Mouse (Mus musculus): Measurements from ENCODE around the gene Dock9.

DNA sequence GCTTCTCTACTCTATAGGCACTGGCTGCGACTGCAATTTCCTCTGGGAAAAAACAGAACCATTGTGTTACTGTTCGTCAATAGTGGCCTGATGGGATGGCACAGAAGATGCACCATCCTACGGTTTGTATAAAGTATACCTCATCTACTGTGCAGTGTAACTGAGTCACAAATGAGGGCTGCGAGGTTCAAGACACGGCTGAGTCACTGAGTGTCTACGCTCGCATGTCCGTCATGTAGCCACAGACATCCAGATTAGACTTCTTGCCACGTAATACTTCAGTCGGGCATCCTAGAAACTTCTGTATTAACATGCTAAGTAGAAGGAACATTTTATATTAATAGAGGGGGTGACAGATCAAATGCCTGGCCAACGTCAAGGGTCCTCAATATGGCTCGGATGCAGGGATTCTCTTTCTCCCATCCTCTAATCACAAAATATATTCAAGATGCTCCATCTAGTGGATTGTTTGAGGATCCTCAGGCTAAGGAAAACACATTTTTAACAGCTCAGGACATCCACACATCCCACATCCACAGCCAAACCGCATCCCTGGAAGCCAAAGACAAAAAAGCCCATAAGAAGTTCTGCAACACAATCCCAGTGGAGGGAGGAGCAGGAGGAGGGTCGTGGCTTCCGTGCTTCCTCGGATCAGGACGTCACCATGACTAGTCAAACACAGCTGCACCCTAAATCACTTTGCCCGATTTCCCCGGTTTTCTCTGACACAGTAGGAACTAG lies 44.8 kb downstream of the Dock9 start:
- TF ChIP-seq CTCF (IDR thresholded peaks at IDR 0.05; ENCODE audit: insufficient read depth, low read depth, low read length) (no peak), POLR2A (IDR thresholded peaks at IDR 0.05; ENCODE audit: insufficient read depth, low read depth, low read length) (no peak)

Data from olfactory bulb, adult 2 months (tissue).